Mouse (Mus musculus) limb, embryonic 12.5 days (tissue): ENCODE data around the gene Polr3gl. TPM values are rescaled to one million over a fixed set of nuclear protein-coding genes. Genes with fewer than 3 reads are reported as not detected.

Experiments
- ATAC-seq: fragments of 200-750 bp; cut with Nextera tagmentation; 2 replicates; pipeline ENCODE4 v1.8.0; 2017; ENCODE audit warnings: low read depth, moderate TSS enrichment; ENCODE audit not compliant: insufficient number of reproducible peaks, insufficient read depth, low FRiP score, low TSS enrichment
- H3K27ac ChIP-seq: fragments of 300-500 bp; sonication (generic); 2 replicates; pipeline ENCODE4 v1.5.1; 2016; ENCODE audit warnings: mild to moderate bottlenecking, moderate library complexity
- H3K27me3 ChIP-seq: fragments of 300-500 bp; sonication (generic); 2 replicates; pipeline ENCODE4 v1.6.1; 2016; ENCODE audit warnings: mild to moderate bottlenecking, moderate library complexity
- H3K36me3 ChIP-seq: fragments of 300-500 bp; sonication (generic); 2 replicates; pipeline ENCODE4 v1.6.1; 2016; ENCODE audit warnings: mild to moderate bottlenecking, moderate library complexity
- H3K4me1 ChIP-seq: fragments of 300-500 bp; sonication (generic); replicated peaks from 2 replicates; pipeline ENCODE4 v1.6.1; 2016
- H3K4me2 ChIP-seq: fragments of 300-500 bp; sonication (generic); 2 replicates; pipeline ENCODE4 v1.6.1; 2016; ENCODE audit warnings: mild to moderate bottlenecking, moderate library complexity
- H3K4me3 ChIP-seq: fragments of 300-500 bp; sonication (generic); replicated peaks from 2 replicates; pipeline ENCODE4 v1.5.1; 2016; ENCODE audit warnings: mild to moderate bottlenecking
- H3K9ac ChIP-seq: fragments of 300-500 bp; sonication (generic); replicated peaks from 2 replicates; pipeline ENCODE4 v1.6.1; 2016; ENCODE audit warnings: mild to moderate bottlenecking, moderate library complexity
- H3K9me3 ChIP-seq: fragments of 300-500 bp; sonication (generic); 2 replicates; pipeline ENCODE4 v1.6.1; 2016; ENCODE audit warnings: mild to moderate bottlenecking, moderate library complexity
- WGBS: fragments of 180-500 bp; shearing (Covaris S2); methylation state at CpG from one replicate; pipeline ENCODE4 v1.1.7; 2016; 5-methylcytosine and 5-hydroxymethylcytosine counted together
- polyA plus RNA-seq: library from polyadenylated mRNA; unstranded; fragments of >200 nt; fragmentation: Nextera tagmentation; extraction: Ambion mirVana; gene quantifications from 2 replicates; pipeline ENCODE4 v1.2.1, GENCODE M21; 2016

Polr3gl gene
- polyA plus RNA-seq, 1 experiment from 2014 or later: 48.5 TPM

DNA sequence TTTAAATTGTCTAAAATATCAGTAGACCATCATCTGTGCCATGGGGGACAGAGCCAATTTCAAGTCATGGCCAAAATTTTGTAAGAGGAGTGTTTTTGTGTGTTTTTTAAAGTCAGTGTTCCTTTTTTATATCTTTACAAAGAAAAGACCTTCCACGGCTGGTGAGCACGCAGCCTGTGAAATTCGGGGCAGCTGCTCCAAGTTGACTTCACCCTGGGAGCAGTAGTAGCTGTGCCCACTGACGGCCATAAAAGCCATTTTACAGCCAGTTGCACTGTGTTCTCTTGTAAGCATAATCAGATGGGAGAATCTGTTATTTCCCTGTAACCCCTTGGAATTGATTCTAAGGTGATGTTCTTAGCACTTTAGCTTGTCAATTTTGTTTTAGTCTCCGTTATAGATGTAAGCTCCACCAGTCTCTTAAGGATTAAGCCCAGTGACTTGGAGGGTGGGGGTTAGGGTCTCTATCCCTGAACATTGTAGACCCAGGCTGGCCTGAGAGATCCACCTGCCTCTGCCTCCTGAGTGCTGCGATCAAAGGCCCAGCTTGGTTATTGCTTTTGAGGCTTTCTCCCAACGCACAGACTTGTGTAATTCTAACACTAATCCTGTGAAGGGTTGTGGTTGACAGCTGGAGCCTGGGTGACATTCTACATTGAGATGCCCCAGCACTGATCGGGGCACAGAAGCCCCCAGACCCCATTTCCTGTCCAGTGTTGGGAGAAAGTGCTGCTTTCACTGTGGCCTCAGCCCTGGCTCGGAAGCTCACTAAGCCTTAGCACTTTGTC lies 32.9 kb downstream of the Polr3gl start:
- Histone ChIP-seq H3K4me2 (peak overlapping the region; percentile 76), H3K4me1 (peaks cover 51% of the 10 kb centered on the region), H3K9me3 (no peaks in the 10 kb centered on the region), H3K9ac (no peak overlapping the region), H3K4me3 (peak overlapping the region; percentile 65), H3K27ac (no peak overlapping the region), H3K36me3 (peaks cover 24% of the 10 kb centered on the region), H3K27me3 (no peaks in the 10 kb centered on the region)
- no peak for ATAC-seq
- 85% methylated on average over 9 of the region's 9 CpGs for WGBS

DNA sequence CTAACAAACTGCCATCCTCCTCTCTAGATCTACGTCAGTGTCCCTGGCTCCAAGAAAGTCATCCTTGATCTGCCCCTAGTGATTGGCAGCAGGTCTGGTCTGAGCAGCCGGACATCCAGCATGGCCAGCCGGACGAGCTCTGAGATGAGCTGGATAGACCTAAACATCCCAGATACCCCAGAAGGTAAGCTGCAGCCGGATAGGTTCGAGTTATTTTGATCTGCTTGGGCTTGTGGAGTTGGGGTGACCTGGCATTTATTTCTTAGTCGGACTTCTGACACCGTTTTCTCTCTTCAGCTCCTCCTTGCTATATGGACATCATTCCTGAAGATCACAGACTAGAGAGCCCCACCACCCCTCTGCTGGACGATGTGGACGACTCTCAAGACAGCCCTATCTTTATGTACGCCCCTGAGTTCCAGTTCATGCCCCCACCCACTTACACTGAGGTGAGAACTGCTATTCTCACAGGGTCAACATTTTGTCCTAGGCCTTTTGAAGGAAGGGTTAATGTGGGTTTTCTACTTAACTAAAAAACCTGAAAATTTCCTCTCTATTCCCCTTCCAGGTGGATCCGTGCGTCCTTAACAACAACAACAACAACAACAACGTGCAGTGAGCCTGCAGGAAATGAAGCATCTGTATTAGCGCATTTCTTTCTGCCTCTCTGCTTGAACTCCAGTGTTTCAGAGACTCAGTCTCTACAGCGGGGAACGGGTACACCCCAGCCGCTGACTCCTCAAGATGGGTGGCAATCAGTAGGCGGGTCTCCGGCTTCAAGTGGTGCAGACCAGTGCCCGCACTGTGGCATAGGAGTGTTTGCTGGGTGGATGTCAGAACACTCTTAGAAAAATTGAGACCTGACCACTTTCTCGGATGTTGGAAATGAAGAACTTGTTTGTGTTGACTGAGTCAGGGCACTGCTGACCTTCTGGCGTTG lies 33.8 kb downstream of the Polr3gl start:
- peaks cover 24% of the 10 kb centered on the region for H3K36me3 ChIP-seq
- H3K27me3 ChIP-seq: no peaks in the 10 kb centered on the region
- H3K4me3 ChIP-seq: peak overlapping the region; percentile 65
- H3K9me3 ChIP-seq: no peaks in the 10 kb centered on the region
- no peak for ATAC-seq
- H3K4me2 ChIP-seq: peak overlapping the region; percentile 76
- H3K9ac ChIP-seq: peak overlapping the region; percentile 74
- peak overlapping the region; percentile 47 for H3K27ac ChIP-seq
- WGBS: 87% methylated on average over 23 of the region's 23 CpGs
- H3K4me1 ChIP-seq: peaks cover 60% of the 10 kb centered on the region

DNA sequence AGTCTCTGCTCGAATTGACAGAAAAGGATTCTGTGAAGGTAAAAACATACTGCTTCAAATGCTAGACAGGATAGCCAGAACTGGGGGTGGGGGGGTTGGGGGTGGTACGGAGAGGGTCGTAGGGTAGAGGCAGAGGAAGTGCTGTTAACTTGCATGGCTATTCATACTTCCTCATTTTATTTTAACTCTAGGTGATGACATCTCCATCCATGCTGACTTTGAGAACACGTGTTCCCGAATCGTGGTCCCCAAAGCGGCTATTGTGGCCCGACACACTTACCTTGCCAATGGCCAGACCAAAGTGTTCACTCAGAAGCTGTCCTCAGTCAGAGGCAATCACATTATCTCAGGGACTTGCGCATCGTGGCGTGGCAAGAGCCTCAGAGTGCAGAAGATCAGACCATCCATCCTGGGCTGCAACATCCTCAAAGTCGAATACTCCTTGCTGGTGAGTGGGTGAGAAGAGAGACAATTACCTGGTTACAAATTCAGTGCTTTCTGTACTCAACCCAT lies 34.5 kb downstream of the Polr3gl start:
- Histone ChIP-seq H3K4me2 (peak overlapping the region; percentile 76), H3K36me3 (peaks cover 24% of the 10 kb centered on the region), H3K4me1 (peaks cover 60% of the 10 kb centered on the region), H3K27ac (no peak overlapping the region), H3K4me3 (peak overlapping the region; percentile 65), H3K27me3 (no peaks in the 10 kb centered on the region), H3K9ac (peak overlapping the region; percentile 74), H3K9me3 (no peaks in the 10 kb centered on the region)
- WGBS: 85% methylated on average over 12 of the region's 12 CpGs
- no peak for ATAC-seq

DNA sequence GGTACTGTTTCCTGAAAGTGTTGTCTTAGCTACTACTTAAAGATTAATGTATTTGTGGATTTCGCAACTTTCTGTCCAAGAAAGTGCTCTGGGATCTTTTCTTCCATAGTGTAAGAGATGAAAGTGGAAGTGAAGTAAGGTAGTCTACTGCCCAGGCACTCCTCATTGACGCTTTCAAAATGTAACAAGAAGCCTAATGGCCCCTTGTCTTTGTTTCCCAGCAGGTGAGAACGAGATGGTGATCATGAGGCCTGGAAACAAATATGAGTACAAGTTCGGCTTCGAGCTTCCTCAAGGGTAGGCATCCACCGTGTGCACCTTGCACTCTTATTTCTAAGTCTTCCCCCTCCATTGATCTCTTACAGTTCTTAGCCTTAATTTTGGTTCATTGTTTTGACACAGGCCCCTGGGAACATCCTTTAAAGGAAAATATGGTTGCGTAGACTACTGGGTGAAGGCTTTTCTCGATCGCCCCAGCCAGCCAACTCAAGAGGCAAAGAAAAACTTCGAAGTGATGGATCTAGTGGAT lies 35.2 kb downstream of the Polr3gl start:
- ATAC-seq: no peak
- peaks cover 24% of the 10 kb centered on the region for H3K36me3 ChIP-seq
- H3K4me3 ChIP-seq: peak overlapping the region; percentile 65
- H3K9ac ChIP-seq: peak overlapping the region; percentile 74
- peaks cover 53% of the 10 kb centered on the region for H3K4me1 ChIP-seq
- H3K4me2 ChIP-seq: peak overlapping the region; percentile 76
- H3K9me3 ChIP-seq: no peaks in the 10 kb centered on the region
- H3K27me3 ChIP-seq: no peaks in the 10 kb centered on the region
- H3K27ac ChIP-seq: 0 out of 2 replicates have a peak overlapping the region, but pooled peaks have one; percentile 7
- WGBS: 45% methylated on average over 10 of the region's 10 CpGs

DNA sequence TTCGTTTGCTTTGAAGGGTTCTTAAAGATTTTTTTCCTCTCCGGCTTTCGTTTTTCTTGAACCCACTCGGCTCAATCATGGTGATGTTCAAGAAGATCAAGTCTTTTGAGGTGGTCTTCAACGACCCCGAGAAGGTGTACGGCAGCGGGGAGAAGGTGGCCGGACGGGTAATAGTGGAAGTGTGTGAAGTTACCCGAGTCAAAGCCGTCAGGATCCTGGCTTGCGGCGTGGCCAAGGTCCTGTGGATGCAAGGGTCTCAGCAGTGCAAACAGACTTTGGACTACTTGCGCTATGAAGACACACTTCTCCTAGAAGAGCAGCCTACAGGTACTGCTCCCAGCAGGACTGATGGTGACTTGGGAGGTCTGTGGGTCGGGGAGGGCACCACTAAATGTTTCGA lies 35.8 kb downstream of the Polr3gl start:
- H3K9ac ChIP-seq: peak overlapping the region; percentile 74
- peaks cover 24% of the 10 kb centered on the region for H3K36me3 ChIP-seq
- no peaks in the 10 kb centered on the region for H3K9me3 ChIP-seq
- H3K27ac ChIP-seq: peak overlapping the region; percentile 89
- H3K4me2 ChIP-seq: peak overlapping the region; percentile 76
- H3K4me1 ChIP-seq: peaks cover 51% of the 10 kb centered on the region
- no peak for ATAC-seq
- peak overlapping the region; percentile 65 for H3K4me3 ChIP-seq
- WGBS: under 1% methylated on average over 17 of the region's 17 CpGs
- H3K27me3 ChIP-seq: no peaks in the 10 kb centered on the region

DNA sequence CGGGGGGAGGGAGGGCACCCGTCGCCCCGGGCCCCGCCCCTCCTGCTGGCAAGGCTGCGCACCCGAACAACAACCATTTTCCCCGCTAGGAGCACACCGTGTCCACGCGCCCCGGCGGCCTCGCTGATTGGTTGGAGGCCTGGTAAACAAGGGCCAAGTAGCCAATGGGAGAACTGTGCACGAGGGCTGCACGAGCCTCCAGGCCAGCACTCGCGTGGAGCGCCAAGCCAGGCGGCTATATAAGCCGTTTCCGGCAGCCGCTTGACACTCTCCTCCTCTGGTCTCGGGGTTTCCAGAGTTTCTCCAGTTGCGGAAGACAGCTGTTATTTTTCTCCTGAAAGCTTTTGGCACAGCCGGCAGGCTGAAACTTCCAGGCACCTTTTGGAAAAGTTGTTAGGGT lies 36.3 kb downstream of the Polr3gl start, which contains the start of gene Txnip:
Txnip (plus strand) TSS at position 264 of the 400 bp plus-strand sequence.
- under 1% methylated on average over 26 of the region's 26 CpGs for WGBS
- Histone ChIP-seq H3K27ac (peak within 1 kb of the TSS; percentile 90), H3K4me1 (peaks cover 51% of the 10 kb centered on the region), H3K36me3 (peaks cover 24% of the 10 kb centered on the region), H3K9me3 (no peaks in the 10 kb centered on the region), H3K4me3 (peak within 1 kb of the TSS; percentile 65), H3K4me2 (peak within 1 kb of the TSS; percentile 76), H3K9ac (peak within 1 kb of the TSS; percentile 74), H3K27me3 (no peaks in the 10 kb centered on the region)
- peak; percentile 99 for ATAC-seq

DNA sequence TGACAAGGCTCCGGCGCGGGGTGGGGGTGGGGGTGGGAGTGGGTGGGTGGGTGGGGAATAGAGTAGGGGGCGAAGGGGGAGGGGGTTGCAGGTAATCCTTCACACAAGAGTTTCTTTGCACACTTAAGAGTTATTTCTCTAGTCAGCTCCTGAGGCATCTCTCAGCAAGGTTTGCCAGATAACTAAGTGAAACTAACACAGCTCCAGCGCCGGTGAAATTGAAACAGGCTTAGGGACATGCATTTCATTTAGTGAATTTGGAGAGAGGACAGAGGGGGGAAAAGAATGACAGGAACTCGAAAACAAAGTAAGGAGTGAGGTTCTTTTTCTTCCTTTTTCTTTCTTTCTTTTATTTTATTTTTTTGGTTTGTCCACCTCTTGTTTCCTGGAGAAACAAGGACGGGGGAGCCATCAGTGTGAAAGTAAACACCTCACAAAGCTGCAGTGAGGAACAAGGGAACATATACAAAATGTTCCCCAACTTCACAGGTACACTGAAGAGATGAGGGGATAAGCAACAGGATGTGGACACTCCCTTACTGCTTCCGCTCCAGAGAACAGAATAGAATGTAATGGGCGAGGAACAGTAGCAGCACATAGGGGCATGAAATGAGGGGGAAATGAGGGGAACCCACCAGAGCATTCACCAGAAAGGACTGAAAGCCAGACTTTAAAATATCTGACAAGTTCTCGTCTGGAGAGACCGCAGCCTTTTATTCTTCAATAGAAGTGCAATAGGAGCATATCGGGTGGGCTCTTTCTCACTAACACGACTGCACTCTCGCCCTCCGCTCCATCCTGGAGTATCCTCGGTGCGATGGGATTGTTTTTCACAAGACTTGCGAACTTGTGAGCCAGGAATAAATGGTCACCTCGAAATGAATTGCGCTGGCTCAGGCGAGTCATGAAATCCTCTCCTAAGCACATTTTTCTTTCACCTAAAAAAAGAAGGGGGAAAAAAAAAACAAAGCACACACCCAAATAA lies 37.0 kb downstream of the Polr3gl start:
- peaks cover 51% of the 10 kb centered on the region for H3K4me1 ChIP-seq
- no peaks in the 10 kb centered on the region for H3K9me3 ChIP-seq
- peak overlapping the region; percentile 65 for H3K4me3 ChIP-seq
- ATAC-seq: no peak
- H3K4me2 ChIP-seq: peak overlapping the region; percentile 76
- peaks cover 24% of the 10 kb centered on the region for H3K36me3 ChIP-seq
- 10% methylated on average over 22 of the region's 22 CpGs for WGBS
- H3K27me3 ChIP-seq: no peaks in the 10 kb centered on the region
- H3K27ac ChIP-seq: peak overlapping the region; percentile 90
- H3K9ac ChIP-seq: peak overlapping the region; percentile 71

DNA sequence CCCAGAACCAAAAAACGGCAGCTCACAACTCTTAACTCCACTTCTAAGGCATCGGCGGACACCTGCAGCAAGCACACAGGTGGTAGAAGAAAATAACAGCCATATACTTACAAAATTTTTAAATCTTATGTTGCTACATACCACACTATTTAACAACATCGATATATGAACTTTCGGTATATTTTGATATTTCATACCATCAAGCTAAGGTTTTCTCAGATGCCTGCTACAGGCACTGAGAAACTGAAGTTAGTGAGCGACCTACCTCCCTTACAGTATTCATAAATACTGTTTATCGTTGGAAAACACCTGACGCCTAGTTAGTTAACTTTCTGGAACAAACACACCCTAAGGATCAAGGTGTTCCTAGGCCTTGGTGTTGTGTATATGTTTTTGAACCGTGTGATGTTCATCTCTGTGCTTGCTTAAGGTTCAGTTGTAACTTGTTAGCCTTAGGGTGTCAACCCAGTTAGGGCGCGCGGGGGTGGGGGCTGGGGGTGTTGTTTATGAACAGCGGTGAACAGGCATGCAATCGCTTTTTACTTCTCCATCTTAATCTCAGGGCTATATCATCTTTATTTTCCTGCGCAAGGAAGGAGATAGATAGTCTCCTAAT lies 37.9 kb downstream of the Polr3gl start:
- peak overlapping the region; percentile 90 for H3K27ac ChIP-seq
- peaks cover 54% of the 10 kb centered on the region for H3K4me1 ChIP-seq
- no peaks in the 10 kb centered on the region for H3K27me3 ChIP-seq
- H3K4me2 ChIP-seq: peak overlapping the region; percentile 76
- no peak for ATAC-seq
- peak overlapping the region; percentile 71; the same call in 1 of the 2 replicates for H3K9ac ChIP-seq
- H3K4me3 ChIP-seq: peak overlapping the region; percentile 65
- H3K9me3 ChIP-seq: no peaks in the 10 kb centered on the region
- WGBS: 83% methylated on average over 15 of the region's 15 CpGs
- peaks cover 19% of the 10 kb centered on the region for H3K36me3 ChIP-seq

DNA sequence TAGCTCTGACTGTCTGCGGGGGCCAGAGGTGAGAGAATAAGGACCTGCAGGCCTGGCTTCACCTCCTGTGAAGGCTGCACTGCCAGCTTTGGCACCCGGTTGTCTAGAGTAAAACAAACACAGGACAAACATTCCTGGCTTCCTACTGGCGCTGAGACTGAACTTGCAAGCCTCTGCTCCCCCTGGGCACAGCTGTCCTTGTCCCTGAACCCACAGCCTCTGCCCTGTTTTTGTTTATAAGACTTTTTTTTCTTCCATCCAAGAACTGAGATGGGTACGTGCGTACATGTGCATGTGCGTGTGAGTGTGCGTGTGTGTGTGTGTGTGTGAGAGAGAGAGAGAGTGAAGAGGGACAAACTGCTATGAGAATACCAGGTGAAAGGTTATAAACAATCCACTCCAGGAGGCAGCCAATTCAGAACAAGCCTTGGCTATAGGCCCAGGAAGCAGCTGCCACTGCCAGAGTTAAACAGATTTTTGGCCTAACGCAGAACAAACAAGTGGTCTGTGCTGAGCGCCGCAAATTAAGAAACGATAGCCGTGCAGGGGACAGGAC lies 38.9 kb downstream of the Polr3gl start:
- Histone ChIP-seq H3K9me3 (no peaks in the 10 kb centered on the region), H3K9ac (no peak overlapping the region; the same call in 1 of the 2 replicates), H3K27me3 (no peaks in the 10 kb centered on the region), H3K4me1 (peaks cover 47% of the 10 kb centered on the region), H3K4me3 (no peak overlapping the region), H3K36me3 (peaks cover 10% of the 10 kb centered on the region), H3K27ac (peak overlapping the region; percentile 86), H3K4me2 (no peak overlapping the region)
- 50% methylated on average over 12 of the region's 12 CpGs for WGBS
- no peak for ATAC-seq
